Mouse (Mus musculus): Measurements from ENCODE around the gene Faf1. TPM values are rescaled to one million over a fixed set of nuclear protein-coding genes. Genes with fewer than 3 reads are reported as not detected.

Gene Faf1
- total RNA-seq, 1 experiment: 52.3 TPM

GRCm38 (mm10) chr4:109857851-109858250 lies 181.5 kb downstream of the Faf1 start:
- DNase-seq (ENCODE audit: low read depth, low spot score): no peak
- in situ Hi-C loops (cut with MboI; ENCODE audit: low sequenced_read_pairs in 2 of 2, unreplicated experiment in 2 of 2): no loop called here
- Histone ChIP-seq H3K9ac (ENCODE audit: insufficient read depth, low read depth, low read length, poor library complexity, severe bottlenecking) (no peak overlapping the region), H3K27ac (ENCODE audit: insufficient read depth, low read depth, low read length, poor library complexity, severe bottlenecking) (no peak overlapping the region), H3K4me1 (ENCODE audit: control insufficient read depth in 2 of 2, insufficient read depth in 2 of 2, low read length in 2 of 2, poor library complexity in 1 of 2) (no peaks in the 10 kb centered on the region), H3K36me3 (ENCODE audit: control insufficient read depth, insufficient read depth, low read length, poor library complexity, severe bottlenecking) (no peaks in the 10 kb centered on the region), H3K4me3 (ENCODE audit: insufficient read depth in 1 of 2, low read depth in 1 of 2, low read length in 2 of 2, poor library complexity in 1 of 2, severe bottlenecking in 1 of 2) (no peak overlapping the region), H3K9me3 (ENCODE audit: control insufficient read depth, insufficient read depth, low read depth, low read length) (no peaks in the 10 kb centered on the region)
- no peak for TF ChIP-seq ZNF384 (IDR thresholded peaks at IDR 0.05; ENCODE audit: low read depth, low read length)
- TF ChIP-seq CHD2 (IDR thresholded peaks at IDR 0.05; ENCODE audit: low read depth, low read length): no peak

GRCm38 (mm10) chr4:109858571-109859392 lies 182.4 kb downstream of the Faf1 start:
- no peak overlapping the region for H3K4me3 ChIP-seq (ENCODE audit: insufficient read depth in 1 of 2, low read depth in 1 of 2, low read length in 2 of 2, poor library complexity in 1 of 2, severe bottlenecking in 1 of 2)
- in situ Hi-C loops (cut with MboI; ENCODE audit: low sequenced_read_pairs in 2 of 2, unreplicated experiment in 2 of 2): no loop called here

GRCm38 (mm10) chr4:109859401-109859800 lies 183.0 kb downstream of the Faf1 start:
- no peaks in the 10 kb centered on the region for H3K36me3 ChIP-seq (ENCODE audit: control insufficient read depth, insufficient read depth, low read length, poor library complexity, severe bottlenecking)

More at GRCm38 (mm10) chr4:109858571-109859392, 182.4 kb downstream of the Faf1 start:
- Histone ChIP-seq H3K9ac (ENCODE audit: insufficient read depth, low read depth, low read length, poor library complexity, severe bottlenecking) (no peak overlapping the region), H3K36me3 (ENCODE audit: control insufficient read depth, insufficient read depth, low read length, poor library complexity, severe bottlenecking) (no peaks in the 10 kb centered on the region), H3K4me1 (ENCODE audit: control insufficient read depth in 2 of 2, insufficient read depth in 2 of 2, low read length in 2 of 2, poor library complexity in 1 of 2) (no peaks in the 10 kb centered on the region), H3K27ac (ENCODE audit: insufficient read depth, low read depth, low read length, poor library complexity, severe bottlenecking) (no peak overlapping the region), H3K9me3 (ENCODE audit: control insufficient read depth, insufficient read depth, low read depth, low read length) (no peaks in the 10 kb centered on the region)
- TF ChIP-seq ZC3H11A (IDR thresholded peaks at IDR 0.05; ENCODE audit: borderline replicate concordance, low read depth, low read length) (no peak), ZNF384 (IDR thresholded peaks at IDR 0.05; ENCODE audit: low read depth, low read length) (no peak), CHD2 (IDR thresholded peaks at IDR 0.05; ENCODE audit: low read depth, low read length) (no peak), MAFK (IDR thresholded peaks at IDR 0.05; ENCODE audit: insufficient read depth, low read depth, low read length) (no peak), HCFC1 (IDR thresholded peaks at IDR 0.05; ENCODE audit: borderline replicate concordance, insufficient read depth, low read length) (no peak)
- no peak for DNase-seq (ENCODE audit: low read depth, low spot score)

GRCm38 (mm10) chr4:109860256-109860655 lies 183.9 kb downstream of the Faf1 start:
- no peak overlapping the region for H3K27ac ChIP-seq (ENCODE audit: insufficient read depth, low read depth, low read length, poor library complexity, severe bottlenecking)
- no peaks in the 10 kb centered on the region for H3K9me3 ChIP-seq (ENCODE audit: control insufficient read depth, insufficient read depth, low read depth, low read length)
- H3K4me1 ChIP-seq (ENCODE audit: control insufficient read depth in 2 of 2, insufficient read depth in 2 of 2, low read length in 2 of 2, poor library complexity in 1 of 2): no peaks in the 10 kb centered on the region
- no peak for DNase-seq (ENCODE audit: low read depth, low spot score)
- in situ Hi-C loops (cut with MboI; ENCODE audit: low sequenced_read_pairs in 2 of 2, unreplicated experiment in 2 of 2): no loop called here
- no peak for TF ChIP-seq ZC3H11A (IDR thresholded peaks at IDR 0.05; ENCODE audit: borderline replicate concordance, low read depth, low read length)
- TF ChIP-seq MAFK (IDR thresholded peaks at IDR 0.05; ENCODE audit: insufficient read depth, low read depth, low read length): no peak
- TF ChIP-seq CHD2 (IDR thresholded peaks at IDR 0.05; ENCODE audit: low read depth, low read length): no peak
- no peak for TF ChIP-seq HCFC1 (IDR thresholded peaks at IDR 0.05; ENCODE audit: borderline replicate concordance, insufficient read depth, low read length)
- TF ChIP-seq ZNF384 (IDR thresholded peaks at IDR 0.05; ENCODE audit: low read depth, low read length): no peak
- H3K36me3 ChIP-seq (ENCODE audit: control insufficient read depth, insufficient read depth, low read length, poor library complexity, severe bottlenecking): no peaks in the 10 kb centered on the region; the same call in 1 of the 2 replicates
- no peak overlapping the region for H3K9ac ChIP-seq (ENCODE audit: insufficient read depth, low read depth, low read length, poor library complexity, severe bottlenecking)
- H3K4me3 ChIP-seq (ENCODE audit: insufficient read depth in 1 of 2, low read depth in 1 of 2, low read length in 2 of 2, poor library complexity in 1 of 2, severe bottlenecking in 1 of 2): no peak overlapping the region

More at GRCm38 (mm10) chr4:109859401-109859800, 183.0 kb downstream of the Faf1 start:
- Histone ChIP-seq H3K9me3 (ENCODE audit: control insufficient read depth, insufficient read depth, low read depth, low read length) (no peaks in the 10 kb centered on the region), H3K4me1 (ENCODE audit: control insufficient read depth in 2 of 2, insufficient read depth in 2 of 2, low read length in 2 of 2, poor library complexity in 1 of 2) (no peaks in the 10 kb centered on the region), H3K27ac (ENCODE audit: insufficient read depth, low read depth, low read length, poor library complexity, severe bottlenecking) (no peak overlapping the region), H3K9ac (ENCODE audit: insufficient read depth, low read depth, low read length, poor library complexity, severe bottlenecking) (no peak overlapping the region), H3K4me3 (ENCODE audit: insufficient read depth in 1 of 2, low read depth in 1 of 2, low read length in 2 of 2, poor library complexity in 1 of 2, severe bottlenecking in 1 of 2) (no peak overlapping the region)
- in situ Hi-C loops (cut with MboI; ENCODE audit: low sequenced_read_pairs in 2 of 2, unreplicated experiment in 2 of 2): no loop called here
- DNase-seq (ENCODE audit: low read depth, low spot score): no peak
- TF ChIP-seq ZNF384 (IDR thresholded peaks at IDR 0.05; ENCODE audit: low read depth, low read length) (no peak), HCFC1 (IDR thresholded peaks at IDR 0.05; ENCODE audit: borderline replicate concordance, insufficient read depth, low read length) (no peak), MAFK (IDR thresholded peaks at IDR 0.05; ENCODE audit: insufficient read depth, low read depth, low read length) (no peak), CHD2 (IDR thresholded peaks at IDR 0.05; ENCODE audit: low read depth, low read length) (no peak), ZC3H11A (IDR thresholded peaks at IDR 0.05; ENCODE audit: borderline replicate concordance, low read depth, low read length) (no peak)
